Mouse (Mus musculus) neural tube, embryonic 13.5 days (tissue): ENCODE results near the gene Chrd. TPM values are rescaled to one million over a fixed set of nuclear protein-coding genes. Genes with fewer than 3 reads are reported as not detected.

ENCODE experiments used
- ATAC-seq: fragments of 200-750 bp; cut with Nextera tagmentation; 2 replicates; pipeline ENCODE4 v1.8.0; 2017; ENCODE audit warnings: low read depth, mild to moderate bottlenecking, moderate TSS enrichment, moderate library complexity
- H3K27ac ChIP-seq: fragments of 300-500 bp; sonication (generic); replicated peaks from 2 replicates; pipeline ENCODE4 v1.5.1; 2015; ENCODE audit warnings: moderate library complexity, mild to moderate bottlenecking, inconsistent platforms
- H3K27me3 ChIP-seq: fragments of 300-500 bp; sonication (generic); 2 replicates; pipeline ENCODE4 v1.6.1; 2015; ENCODE audit warnings: mild to moderate bottlenecking, inconsistent platforms
- H3K36me3 ChIP-seq: fragments of 300-500 bp; sonication (generic); 2 replicates; pipeline ENCODE4 v1.6.1; 2015; ENCODE audit warnings: mild to moderate bottlenecking, inconsistent platforms
- H3K4me1 ChIP-seq: fragments of 300-500 bp; sonication (generic); replicated peaks from 2 replicates; pipeline ENCODE4 v1.6.1; 2015; ENCODE audit warnings: inconsistent platforms
- H3K4me2 ChIP-seq: fragments of 300-500 bp; sonication (generic); 2 replicates; pipeline ENCODE4 v1.6.1; 2015; ENCODE audit warnings: inconsistent platforms, mild to moderate bottlenecking, moderate library complexity
- H3K4me3 ChIP-seq: fragments of 300-500 bp; sonication (generic); 2 replicates; pipeline ENCODE4 v1.5.1; 2015; ENCODE audit warnings: mild to moderate bottlenecking, inconsistent platforms
- H3K9ac ChIP-seq: fragments of 300-500 bp; sonication (generic); 2 replicates; pipeline ENCODE4 v1.6.1; 2015; ENCODE audit warnings: moderate library complexity, mild to moderate bottlenecking, inconsistent platforms
- H3K9me3 ChIP-seq: fragments of 300-500 bp; sonication (generic); 2 replicates; pipeline ENCODE4 v1.6.1; 2016; ENCODE audit warnings: inconsistent platforms
- WGBS: fragments of 180-500 bp; shearing (Covaris S2); methylation state at CpG from one replicate; pipeline ENCODE4 v1.1.7; 2015; 5-methylcytosine and 5-hydroxymethylcytosine counted together
- polyA plus RNA-seq: library from polyadenylated mRNA; unstranded; fragments of >200 nt; fragmentation: Nextera tagmentation; extraction: Ambion mirVana; gene quantifications from 2 replicates; pipeline ENCODE4 v1.2.1, GENCODE M21; 2015

Chrd gene
- polyA plus RNA-seq, 1 experiment from 2014 or later, result 6.9 TPM

DNA sequence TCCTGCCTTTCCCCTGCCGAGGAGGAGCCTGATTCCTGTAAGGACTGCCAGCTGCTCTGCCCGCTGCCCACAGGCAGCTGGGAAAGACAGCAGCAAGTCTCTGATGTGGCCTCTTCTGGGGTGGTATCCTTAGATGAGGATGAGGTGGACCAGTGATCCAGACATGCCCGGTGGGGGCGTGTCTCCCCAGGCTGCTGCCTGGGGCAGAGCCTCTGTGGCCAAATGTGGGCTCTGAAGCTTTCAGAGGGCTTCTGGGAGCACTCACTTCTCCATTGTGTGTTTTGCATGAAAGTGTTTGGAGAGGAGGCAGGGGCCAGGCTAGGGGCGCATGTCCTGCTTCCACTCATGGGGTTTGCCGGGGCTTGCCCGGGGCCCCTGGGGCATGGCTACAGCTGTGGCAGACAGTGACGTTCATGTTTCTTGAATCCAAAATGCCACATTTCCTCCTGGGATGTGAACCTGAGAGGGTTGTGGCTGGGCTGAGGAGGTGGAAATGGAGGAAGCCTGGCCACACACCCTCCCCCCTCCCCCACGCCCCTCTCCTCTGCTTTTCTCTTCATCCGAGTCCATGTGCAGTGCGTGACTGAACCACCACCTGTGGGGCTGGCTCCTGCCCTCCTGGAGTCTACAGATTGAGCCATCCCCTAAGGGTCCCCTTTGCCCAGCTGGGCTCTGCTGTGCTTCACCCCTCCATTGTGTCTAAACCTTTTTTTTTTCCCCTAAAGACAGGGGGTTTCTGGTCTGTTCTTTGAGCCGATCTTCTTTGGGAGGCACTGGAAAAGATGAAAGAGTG is 31.0 kb upstream of the Chrd start:
- 10% methylated on average over 12 of the region's 12 CpGs for WGBS
- Histone ChIP-seq H3K4me1 (peaks cover 32% of the 10 kb centered on the region), H3K9me3 (no peaks in the 10 kb centered on the region), H3K9ac (peak overlapping the region; percentile 47), H3K4me2 (peak overlapping the region; percentile 0; the same call in 1 of the 2 replicates), H3K4me3 (no peak overlapping the region), H3K27me3 (no peaks in the 10 kb centered on the region), H3K27ac (peak overlapping the region; percentile 72), H3K36me3 (peaks cover 73% of the 10 kb centered on the region)
- peak; percentile 24 for ATAC-seq

GRCm38 (mm10) chr16:20702522-20702893 is 30.4 kb upstream of the Chrd start:
- Histone ChIP-seq H3K9me3 (no peaks in the 10 kb centered on the region), H3K4me3 (no peak overlapping the region), H3K36me3 (peaks cover 79% of the 10 kb centered on the region), H3K27me3 (no peaks in the 10 kb centered on the region), H3K4me1 (peaks cover 32% of the 10 kb centered on the region), H3K4me2 (no peak overlapping the region; the same call in 1 of the 2 replicates), H3K27ac (peak overlapping the region; percentile 72), H3K9ac (peak overlapping the region; percentile 47)
- ATAC-seq, result peak; percentile 67
- 4% methylated on average over 8 of the region's 8 CpGs for WGBS

GRCm38 (mm10) chr16:20703071-20703470 is 29.9 kb upstream of the Chrd start:
- no peak overlapping the region for H3K9ac ChIP-seq
- no peak overlapping the region for H3K4me3 ChIP-seq
- no peaks in the 10 kb centered on the region for H3K9me3 ChIP-seq
- peaks cover 84% of the 10 kb centered on the region for H3K36me3 ChIP-seq
- ATAC-seq, result no peak
- H3K27me3 ChIP-seq, result no peaks in the 10 kb centered on the region
- H3K4me1 ChIP-seq, result peaks cover 32% of the 10 kb centered on the region
- H3K27ac ChIP-seq, result 0 out of 2 replicates have a peak overlapping the region, but pooled peaks have one; percentile 72
- 93% methylated on average over 10 of the region's 10 CpGs for WGBS
- H3K4me2 ChIP-seq, result no peak overlapping the region

DNA sequence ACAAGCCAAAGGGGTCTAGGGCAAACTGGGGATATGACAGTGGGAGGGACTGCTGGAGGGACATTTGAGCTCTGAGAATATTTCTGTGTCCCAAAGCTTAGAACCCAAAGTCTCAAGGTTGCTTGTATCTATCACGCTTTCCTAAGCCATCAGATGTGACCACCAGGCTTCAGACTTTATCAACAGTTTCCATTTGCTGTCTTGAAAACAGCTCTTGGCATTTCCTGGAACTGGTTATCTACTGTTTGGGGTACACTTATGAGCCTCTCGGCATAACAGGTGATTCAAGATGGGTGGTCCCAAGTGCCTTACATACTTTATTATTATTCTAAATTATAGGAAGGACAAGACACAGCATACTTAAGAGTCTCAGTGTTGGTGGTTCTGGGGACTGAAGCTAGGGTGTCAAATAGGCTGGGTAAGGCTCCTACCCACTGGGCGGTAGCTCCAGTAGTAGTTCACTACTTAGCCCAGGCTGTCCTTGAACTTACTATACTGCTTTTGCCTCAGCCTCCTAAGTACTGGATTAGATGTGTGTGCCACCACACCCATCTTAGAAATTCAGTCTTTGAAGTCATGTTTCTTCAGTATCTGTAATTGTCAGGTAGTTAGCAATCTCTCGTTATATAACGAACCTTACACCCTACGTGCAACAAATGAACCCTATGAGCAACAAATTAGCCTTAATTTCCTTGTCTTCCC is 29.1 kb upstream of the Chrd start:
- H3K36me3 ChIP-seq, result peaks cover 88% of the 10 kb centered on the region

GRCm38 (mm10) chr16:20705786-20706185 is 27.1 kb upstream of the Chrd start:
- H3K9me3 ChIP-seq, result no peaks in the 10 kb centered on the region
- H3K27ac ChIP-seq, result no peak overlapping the region
- H3K4me1 ChIP-seq, result peaks cover 32% of the 10 kb centered on the region
- no peak overlapping the region for H3K4me2 ChIP-seq
- 82% methylated on average over 3 of the region's 3 CpGs for WGBS
- H3K9ac ChIP-seq, result no peak overlapping the region
- H3K36me3 ChIP-seq, result peaks cover 89% of the 10 kb centered on the region
- H3K4me3 ChIP-seq, result no peak overlapping the region
- no peaks in the 10 kb centered on the region for H3K27me3 ChIP-seq
- no peak for ATAC-seq

More for the DNA sequence above, 29.1 kb upstream of the Chrd start:
- H3K4me3 ChIP-seq, result no peak overlapping the region
- no peak overlapping the region for H3K9ac ChIP-seq
- no peak for ATAC-seq
- H3K27ac ChIP-seq, result no peak overlapping the region
- no peak overlapping the region for H3K4me2 ChIP-seq
- WGBS, result 95% methylated on average over 6 of the region's 6 CpGs
- no peaks in the 10 kb centered on the region for H3K9me3 ChIP-seq
- peaks cover 32% of the 10 kb centered on the region for H3K4me1 ChIP-seq
- no peaks in the 10 kb centered on the region for H3K27me3 ChIP-seq

DNA sequence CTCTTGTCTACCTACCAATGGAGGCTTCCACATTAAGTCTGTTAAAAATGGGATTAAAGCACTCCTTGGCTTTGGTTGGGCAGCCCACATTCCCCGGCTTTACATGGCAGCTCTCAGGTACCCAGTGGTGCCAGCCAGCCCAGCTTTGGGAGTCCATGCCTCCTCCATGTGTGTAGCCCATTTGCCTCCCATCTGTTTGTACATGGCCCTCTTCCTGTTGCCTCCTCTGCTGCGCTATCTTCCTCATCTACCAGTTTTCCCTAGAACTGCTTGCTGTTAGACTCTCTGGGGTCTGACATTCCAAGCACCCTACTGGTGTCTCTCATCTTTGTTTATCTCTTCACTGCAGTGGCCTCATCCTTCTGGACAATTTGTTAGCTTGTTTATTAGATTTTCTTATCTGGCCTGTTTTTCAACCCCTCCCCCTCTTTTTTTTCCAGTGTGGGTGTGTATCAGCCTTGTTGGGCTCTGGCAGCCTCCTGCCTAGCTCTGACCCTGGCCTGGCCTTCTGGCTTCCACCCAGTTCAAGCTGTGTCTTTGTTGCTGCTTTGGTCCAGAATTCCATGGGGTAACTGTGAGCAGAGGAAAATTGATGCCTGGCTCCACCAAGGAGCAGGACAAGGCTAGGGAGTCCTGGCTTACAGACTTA is 26.4 kb upstream of the Chrd start:
- Histone ChIP-seq H3K27me3 (no peaks in the 10 kb centered on the region), H3K36me3 (peaks cover 90% of the 10 kb centered on the region), H3K9me3 (no peaks in the 10 kb centered on the region), H3K4me2 (no peak overlapping the region), H3K9ac (no peak overlapping the region), H3K27ac (no peak overlapping the region), H3K4me1 (peaks cover 26% of the 10 kb centered on the region), H3K4me3 (no peak overlapping the region)
- no peak for ATAC-seq
- WGBS, result 93% methylated on average over 2 of the region's 2 CpGs

GRCm38 (mm10) chr16:20708220-20708938 is 24.5 kb upstream of the Chrd start:
- peaks cover 15% of the 10 kb centered on the region; the same call in 1 of the 2 replicates for H3K4me1 ChIP-seq
- no peaks in the 10 kb centered on the region for H3K27me3 ChIP-seq
- 93% methylated on average over 21 of the region's 21 CpGs for WGBS
- H3K36me3 ChIP-seq, result peaks cover 98% of the 10 kb centered on the region
- no peak overlapping the region for H3K27ac ChIP-seq
- peak overlapping the region; percentile 8; the same call in 1 of the 2 replicates for H3K9ac ChIP-seq
- H3K9me3 ChIP-seq, result no peaks in the 10 kb centered on the region
- H3K4me3 ChIP-seq, result no peak overlapping the region
- H3K4me2 ChIP-seq, result no peak overlapping the region
- no peak for ATAC-seq

GRCm38 (mm10) chr16:20708939-20709734 is 23.8 kb upstream of the Chrd start:
- ATAC-seq, result peak; percentile 62
- no peak overlapping the region for H3K4me2 ChIP-seq

GRCm38 (mm10) chr16:20710370-20710769 is 22.6 kb upstream of the Chrd start:
- H3K4me2 ChIP-seq, result no peak overlapping the region
- H3K4me1 ChIP-seq, result peaks cover 32% of the 10 kb centered on the region
- no peak overlapping the region for H3K4me3 ChIP-seq
- no peaks in the 10 kb centered on the region for H3K9me3 ChIP-seq
- H3K9ac ChIP-seq, result no peak overlapping the region
- H3K36me3 ChIP-seq, result peaks cover 79% of the 10 kb centered on the region
- 95% methylated on average over 11 of the region's 11 CpGs for WGBS
- no peak for ATAC-seq
- no peaks in the 10 kb centered on the region for H3K27me3 ChIP-seq
- no peak overlapping the region for H3K27ac ChIP-seq

More at GRCm38 (mm10) chr16:20708939-20709734, 23.8 kb upstream of the Chrd start:
- Histone ChIP-seq H3K9ac (peak overlapping the region; percentile 17; the same call in 1 of the 2 replicates), H3K4me1 (peaks cover 20% of the 10 kb centered on the region), H3K27me3 (no peaks in the 10 kb centered on the region), H3K36me3 (peaks cover 91% of the 10 kb centered on the region), H3K27ac (no peak overlapping the region), H3K9me3 (no peaks in the 10 kb centered on the region), H3K4me3 (no peak overlapping the region)
- 74% methylated on average over 19 of the region's 19 CpGs for WGBS

DNA sequence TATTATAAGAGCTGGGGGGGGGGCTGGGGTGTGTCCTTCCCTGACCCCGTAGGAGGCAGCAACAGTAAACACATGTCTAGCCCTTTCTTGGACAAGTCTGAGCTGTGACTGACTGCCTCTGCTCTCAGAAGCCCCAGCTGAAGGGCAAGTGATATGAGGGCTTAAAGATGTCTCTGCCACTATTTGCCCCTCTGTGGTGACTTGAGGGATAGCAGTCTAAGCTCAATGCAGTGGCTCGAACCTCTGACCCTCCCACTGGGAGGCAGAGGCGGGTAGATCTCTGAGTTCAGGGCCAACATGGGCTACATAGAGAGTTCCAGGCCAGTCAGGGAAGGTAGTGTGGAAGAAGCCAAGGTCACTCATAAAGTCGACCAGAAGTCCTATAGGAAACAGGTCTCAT is 22.1 kb upstream of the Chrd start:
- peaks cover 36% of the 10 kb centered on the region for H3K4me1 ChIP-seq
- H3K9me3 ChIP-seq, result no peaks in the 10 kb centered on the region
- H3K27me3 ChIP-seq, result no peaks in the 10 kb centered on the region
- H3K27ac ChIP-seq, result no peak overlapping the region
- peaks cover 74% of the 10 kb centered on the region for H3K36me3 ChIP-seq
- no peak overlapping the region for H3K9ac ChIP-seq
- WGBS, result 82% methylated on average over 4 of the region's 4 CpGs
- H3K4me3 ChIP-seq, result no peak overlapping the region
- no peak overlapping the region for H3K4me2 ChIP-seq
- no peak for ATAC-seq

- no peak for ATAC-seq
- Histone ChIP-seq H3K4me2 (no peak overlapping the region), H3K9me3 (no peaks in the 10 kb centered on the region), H3K4me3 (no peak overlapping the region), H3K36me3 (peaks cover 60% of the 10 kb centered on the region), H3K9ac (no peak overlapping the region), H3K4me1 (peaks cover 47% of the 10 kb centered on the region), H3K27me3 (no peaks in the 10 kb centered on the region), H3K27ac (no peak overlapping the region)
- 73% methylated on average over 9 of the region's 9 CpGs for WGBS
These were observed 20.7 kb upstream of the Chrd start for GRCm38 (mm10) chr16:20712190-20712589.
